Mouse (Mus musculus): ENCODE results near the gene 1810046K07Rik.

The 1810046K07Rik gene

GRCm38 (mm10) chr9:51305146-51305545 lies 23.6 kb downstream of the 1810046K07Rik start:
- DNase-seq (ENCODE audit: low spot score in 2 of 2) = no peak

- no peak for DNase-seq (ENCODE audit: low spot score in 2 of 2)
Observed at GRCm38 (mm10) chr9:51303980-51304379, 24.7 kb downstream of the 1810046K07Rik start.

DNA sequence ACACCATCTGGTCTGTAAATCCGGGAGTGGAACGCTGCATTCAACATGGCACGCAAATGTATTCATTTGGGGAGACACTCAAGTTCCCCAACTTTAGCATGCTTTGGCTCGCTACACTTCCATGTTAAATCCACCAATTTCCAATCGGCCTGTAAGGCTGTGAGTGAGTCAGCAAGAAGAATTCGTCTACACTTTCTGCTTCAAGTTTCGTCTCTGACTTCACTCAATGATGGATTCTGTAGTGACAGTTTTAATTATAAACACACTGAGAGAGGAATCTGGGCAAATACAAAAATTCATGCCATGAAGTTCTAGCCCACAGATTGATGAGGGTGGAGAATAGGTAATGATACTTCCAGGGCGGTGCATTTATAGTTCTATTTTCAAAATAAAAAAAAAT lies 35.2 kb downstream of the 1810046K07Rik start:
- no peak for DNase-seq (ENCODE audit: low spot score in 2 of 2)

DNA sequence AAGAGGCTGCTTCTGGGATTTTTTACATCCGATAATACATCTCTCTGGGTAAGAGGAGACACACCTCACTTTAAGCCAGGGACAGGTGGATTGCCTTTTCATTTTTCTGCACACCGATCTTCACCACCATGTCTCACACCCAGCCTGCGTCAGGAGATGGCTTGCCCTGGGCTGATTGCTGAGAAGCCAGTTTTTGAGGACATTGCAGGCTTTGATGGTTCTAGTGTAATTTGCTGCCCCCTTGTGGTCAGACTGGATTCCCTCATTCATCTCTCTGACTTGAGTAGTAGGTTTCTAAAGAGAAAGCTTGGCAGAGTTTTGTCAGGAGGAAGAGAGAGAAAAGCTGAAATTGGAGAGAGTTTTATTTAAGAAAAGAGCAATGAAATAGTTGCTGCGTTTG lies 36.0 kb downstream of the 1810046K07Rik start:
- DNase-seq (ENCODE audit: low spot score in 2 of 2) = peak; percentile 40 to 55

- no peak for DNase-seq (ENCODE audit: low spot score in 2 of 2)
Observed at GRCm38 (mm10) chr9:51290980-51291379, 37.7 kb downstream of the 1810046K07Rik start.

GRCm38 (mm10) chr9:51286079-51286478 lies 42.6 kb downstream of the 1810046K07Rik start:
- no peak for DNase-seq (ENCODE audit: low spot score in 2 of 2)

DNA sequence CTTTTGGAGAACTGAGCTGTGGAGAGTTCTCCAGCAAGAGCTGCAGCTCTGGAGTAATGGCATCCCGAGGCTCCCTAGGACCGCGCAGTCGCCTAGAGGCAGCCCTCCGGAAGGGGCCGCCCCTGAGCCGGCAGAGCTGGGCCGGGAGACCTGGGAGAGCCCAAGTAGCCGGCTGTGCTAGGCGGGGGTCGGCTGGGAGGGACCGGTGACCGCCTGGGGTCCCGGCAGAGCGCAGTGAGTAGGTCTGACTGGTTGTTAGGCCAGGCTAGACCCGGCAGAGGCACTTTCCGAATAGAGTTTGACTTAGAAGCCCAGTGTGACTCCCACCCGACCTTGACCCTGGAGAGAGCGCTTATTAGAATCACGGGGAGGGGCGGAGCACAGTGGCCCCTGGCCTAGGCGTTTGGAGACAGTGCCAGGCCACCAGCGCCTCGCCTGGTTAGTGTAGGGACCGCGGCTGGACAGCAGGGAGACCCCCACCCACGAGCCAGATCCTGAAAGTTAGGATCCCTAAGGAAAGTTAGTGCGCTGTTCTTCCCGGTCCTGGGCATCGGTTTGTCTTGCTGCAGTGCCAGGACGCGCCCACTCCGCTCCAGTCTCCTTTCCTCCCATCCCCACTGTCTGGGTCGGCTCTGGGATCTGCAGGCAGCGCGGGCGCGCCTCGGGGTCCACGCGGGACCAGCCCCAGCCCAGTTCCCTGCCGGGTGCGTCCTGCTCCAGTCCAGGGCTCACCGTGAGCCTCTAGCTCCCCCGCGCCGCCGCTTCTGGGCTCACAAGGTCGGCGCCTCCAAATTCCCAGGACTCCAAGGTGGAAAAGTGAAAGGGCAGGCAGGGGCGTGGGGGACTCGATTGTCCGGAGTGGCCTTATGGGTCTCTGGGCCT lies 50.0 kb downstream of the 1810046K07Rik start, which contains the start of gene Colca2:
Gene Colca2 (minus strand): TSS at position 70 of the 882 bp plus-strand sequence.
- DNase-seq (ENCODE audit: low spot score in 2 of 2) = peak; percentile 71 to 73

- no peak for DNase-seq (ENCODE audit: low spot score in 2 of 2)
Observed at GRCm38 (mm10) chr9:51277834-51278498, 50.8 kb downstream of the 1810046K07Rik start.

GRCm38 (mm10) chr9:51274678-51275077 lies 54.0 kb downstream of the 1810046K07Rik start:
- DNase-seq (ENCODE audit: low spot score in 2 of 2) = no peak

- DNase-seq (ENCODE audit: low spot score in 2 of 2) = no peak
Observed at GRCm38 (mm10) chr9:51273581-51274154, 55.0 kb downstream of the 1810046K07Rik start.

- no peak for DNase-seq (ENCODE audit: low spot score in 2 of 2)
Observed at GRCm38 (mm10) chr9:51272102-51272501, 56.6 kb downstream of the 1810046K07Rik start.

- no peak for DNase-seq (ENCODE audit: low spot score in 2 of 2)
Observed at GRCm38 (mm10) chr9:51271073-51271472, 57.6 kb downstream of the 1810046K07Rik start.

- no peak for DNase-seq (ENCODE audit: low spot score in 2 of 2)
Observed at GRCm38 (mm10) chr9:51268852-51269251, 59.9 kb downstream of the 1810046K07Rik start.

DNA sequence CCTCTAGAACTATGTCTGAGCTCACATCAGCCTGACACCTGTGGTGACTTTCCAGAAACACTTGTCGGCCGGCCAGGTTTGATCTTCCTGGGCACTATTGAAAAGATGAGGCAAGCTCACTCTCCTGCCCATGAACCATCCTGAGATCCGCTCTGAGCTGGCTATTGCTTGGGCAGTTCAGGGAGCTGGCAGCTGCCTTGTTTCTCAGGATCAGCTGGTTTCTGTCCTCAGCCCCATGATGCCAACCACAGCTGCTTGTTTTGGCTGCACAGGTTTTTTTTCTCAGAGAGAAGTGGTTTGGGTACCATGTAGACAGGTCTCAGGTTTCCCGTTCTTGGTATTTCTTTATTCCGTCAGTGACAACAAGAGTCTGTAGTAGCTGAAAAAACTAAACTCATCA lies 70.3 kb downstream of the 1810046K07Rik start:
- no peak for DNase-seq (ENCODE audit: low spot score in 2 of 2)

GRCm38 (mm10) chr9:51256780-51257502 lies 71.8 kb downstream of the 1810046K07Rik start:
- no peak for DNase-seq (ENCODE audit: low spot score in 2 of 2)
